Mouse (Mus musculus): Measurements from ENCODE around the gene Cdipt.

Gene Cdipt

DNA sequence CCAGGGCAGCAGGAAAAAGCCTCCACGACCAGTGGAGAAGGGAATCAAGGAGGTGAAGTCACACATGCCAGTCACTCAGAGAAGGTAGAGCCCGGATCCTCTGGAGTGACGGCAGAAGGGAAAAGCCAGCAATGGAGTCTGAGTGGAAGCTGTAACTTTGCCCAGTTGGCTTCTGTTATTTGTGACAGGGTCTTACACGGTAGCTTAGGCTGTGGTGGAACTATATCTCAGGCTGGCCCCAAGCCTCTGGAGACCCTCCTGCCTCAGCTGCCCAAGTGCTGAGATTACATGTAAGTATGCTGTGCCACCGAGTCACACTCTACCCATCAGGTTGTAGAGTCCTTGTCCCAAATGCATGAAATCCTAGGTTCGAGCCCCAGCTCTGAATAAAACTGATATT is 37.7 kb downstream of the Cdipt start:
- DNase-seq (ENCODE audit: low spot score), result no peak

- peak; percentile 56 for DNase-seq (ENCODE audit: low spot score)
Measured at GRCm38 (mm10) chr7:127014320-127014719, 38.6 kb downstream of the Cdipt start, which contains the start of gene Mvp. Mvp (minus strand) TSS chr7:127014621.

- no peak for DNase-seq (ENCODE audit: low spot score)
Measured at GRCm38 (mm10) chr7:127014993-127015392, 39.3 kb downstream of the Cdipt start.

DNA sequence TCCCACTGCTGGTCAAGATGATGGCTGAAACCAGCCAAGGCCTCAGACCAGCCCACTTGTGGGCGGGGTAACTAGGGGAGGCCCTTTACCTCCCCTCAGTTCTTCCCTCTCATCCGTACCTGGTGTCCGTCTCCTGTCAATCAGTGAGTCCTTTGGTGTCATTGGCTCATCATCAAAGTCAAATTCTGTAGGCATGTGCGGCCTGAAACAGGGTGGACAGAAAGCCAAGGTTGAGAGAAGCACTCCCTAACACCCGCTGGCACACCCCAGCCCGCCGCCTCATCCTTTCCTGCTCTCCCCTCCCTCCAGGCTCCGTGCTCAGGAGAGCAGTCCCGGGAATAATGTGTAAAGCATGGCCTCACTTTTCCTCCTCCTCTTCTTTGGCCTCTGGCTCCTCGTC is 40.4 kb downstream of the Cdipt start:
- DNase-seq (ENCODE audit: low spot score), result peak; percentile 23

GRCm38 (mm10) chr7:127016481-127016485 is 40.6 kb downstream of the Cdipt start, which contains the start of gene Pagr1b:
Pagr1b (minus strand) TSS chr7:127016484.
- no peak for DNase-seq (ENCODE audit: low spot score)

GRCm38 (mm10) chr7:127016486-127016938 is 40.8 kb downstream of the Cdipt start:
- DNase-seq (ENCODE audit: low spot score), result no peak

DNA sequence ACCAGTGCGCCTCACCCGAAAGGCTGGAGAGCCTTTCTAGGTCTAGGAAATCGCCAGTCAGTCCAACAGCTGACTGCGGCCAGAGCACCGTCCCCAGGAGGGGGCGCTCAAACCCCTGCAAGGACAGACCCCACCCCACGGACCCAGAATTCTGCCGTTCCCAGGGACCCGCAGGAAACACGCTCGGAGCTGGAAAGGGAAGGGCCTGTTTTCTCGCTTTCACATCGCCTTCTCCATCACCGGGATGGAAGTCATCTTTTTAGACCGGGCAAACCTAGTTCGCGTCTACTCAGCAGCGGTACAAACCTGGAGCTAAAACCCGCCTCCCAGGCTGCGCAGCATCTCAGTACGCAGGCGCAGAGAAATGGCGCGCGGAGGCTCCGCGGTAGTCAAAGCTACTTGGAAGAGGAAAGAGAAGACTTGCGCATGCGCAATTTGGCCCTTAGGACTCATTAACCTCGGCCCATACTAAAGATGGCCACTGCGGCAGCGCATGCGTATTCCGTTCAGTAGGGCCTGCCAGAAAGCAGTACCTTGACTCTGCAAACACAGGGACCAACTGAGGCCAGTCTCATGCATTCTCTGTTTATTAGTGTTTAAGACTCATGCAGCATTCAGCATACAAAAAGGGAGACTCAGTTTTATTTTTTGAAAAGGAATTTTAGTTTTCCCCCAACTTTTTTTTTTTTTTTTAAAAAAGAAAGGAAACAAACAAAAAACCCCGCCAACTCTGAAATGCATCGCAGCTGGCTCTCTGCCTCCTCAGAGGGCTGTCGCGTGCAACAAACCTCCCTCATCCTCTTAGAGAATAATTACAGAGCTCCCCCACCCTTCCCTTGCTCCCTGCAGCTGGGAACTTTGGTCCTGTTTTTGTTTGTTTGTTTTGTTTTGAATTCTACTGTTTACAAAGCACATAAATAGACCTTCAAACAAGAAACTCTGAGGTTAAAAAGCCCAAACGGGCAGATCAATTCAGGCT is 41.5 kb downstream of the Cdipt start, which contains the start of gene Pagr1a:
TSS of gene Pagr1a (minus strand) at position 382 of the 979 bp plus-strand sequence.
- peak; percentile 99 for DNase-seq (ENCODE audit: low spot score)

DNA sequence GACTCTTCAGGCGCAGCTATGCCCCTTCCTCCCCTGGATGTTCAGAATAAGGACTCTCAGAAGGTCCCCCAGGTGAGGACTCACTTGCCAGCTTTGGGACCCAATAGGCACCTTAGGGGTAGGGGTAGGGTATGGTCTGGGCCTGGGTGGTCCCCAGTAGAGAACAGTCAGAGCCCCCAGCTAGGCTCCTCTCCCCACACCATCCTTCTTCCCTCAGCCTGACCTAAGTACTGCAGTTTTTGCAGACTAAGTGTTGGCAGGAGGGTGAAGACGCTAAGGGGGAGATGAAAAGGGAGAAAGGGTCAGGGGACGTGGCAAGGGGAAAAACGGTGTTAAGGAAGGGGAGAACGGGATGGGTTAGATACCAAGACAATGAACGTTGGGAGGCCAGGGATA is 42.2 kb downstream of the Cdipt start:
- DNase-seq (ENCODE audit: low spot score), result no peak

- no peak for DNase-seq (ENCODE audit: low spot score)
Measured at GRCm38 (mm10) chr7:127018416-127019305, 42.9 kb downstream of the Cdipt start.

- DNase-seq (ENCODE audit: low spot score), result no peak
Measured at GRCm38 (mm10) chr7:127019306-127019960, 43.7 kb downstream of the Cdipt start.

- DNase-seq (ENCODE audit: low spot score), result no peak
Measured at GRCm38 (mm10) chr7:127020031-127020430, 44.3 kb downstream of the Cdipt start.

GRCm38 (mm10) chr7:127020491-127020890 is 44.8 kb downstream of the Cdipt start:
- DNase-seq (ENCODE audit: low spot score), result peak; percentile 38

- DNase-seq (ENCODE audit: low spot score), result peak; percentile 65
Measured at GRCm38 (mm10) chr7:127020901-127021562, 45.3 kb downstream of the Cdipt start, which contains the start of the genes Gm42742 and Prrt2. Gm42742 (minus strand) TSS chr7:127021097. Prrt2 (minus strand) TSS chr7:127021211.

DNA sequence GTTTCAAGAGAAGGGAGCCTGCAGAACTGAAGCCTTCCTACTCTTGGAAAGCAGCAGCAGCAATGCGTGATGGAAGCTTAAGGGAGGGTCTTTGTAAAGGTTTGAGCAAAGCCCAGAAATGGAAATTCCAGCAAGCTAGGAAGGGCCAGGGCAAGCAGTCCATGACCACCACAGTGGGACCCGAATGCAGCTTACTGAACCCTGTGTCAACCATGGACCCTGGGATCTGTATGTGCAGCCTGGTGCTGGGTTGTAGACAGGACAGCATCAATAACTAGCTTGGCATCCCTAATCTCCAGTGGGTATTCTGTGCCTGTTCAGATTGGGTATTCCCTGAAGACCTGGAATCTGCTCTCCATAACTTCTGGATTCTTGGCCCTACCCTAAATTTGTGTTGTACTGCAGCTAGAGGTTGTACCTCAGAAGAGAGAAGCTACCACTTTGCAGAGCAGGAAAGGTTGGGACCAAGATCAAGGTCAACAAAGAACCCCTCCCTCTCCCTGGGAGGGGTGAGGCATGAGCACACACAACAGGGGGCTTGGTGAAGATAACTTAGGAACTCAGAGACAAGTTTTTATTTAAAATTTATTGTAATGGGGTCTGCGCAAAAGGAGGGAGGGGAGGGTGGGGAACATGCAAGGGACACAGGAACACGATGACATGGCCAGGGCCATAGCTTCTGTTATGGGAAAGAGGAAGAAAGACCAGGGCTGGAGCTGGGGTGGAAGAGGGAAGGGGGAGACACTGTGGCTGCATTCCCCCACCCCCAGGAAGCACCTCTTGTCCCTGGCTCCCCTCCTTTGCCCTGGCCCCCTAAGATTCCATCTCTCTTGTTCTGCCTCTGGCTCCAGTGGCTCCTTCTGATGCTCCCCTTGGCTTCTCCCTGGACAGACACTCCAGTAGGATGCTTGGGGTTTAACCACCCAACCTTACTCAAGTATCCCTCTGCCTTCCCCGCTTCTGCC is 46.1 kb downstream of the Cdipt start:
- no peak for DNase-seq (ENCODE audit: low spot score)

GRCm38 (mm10) chr7:127022528-127023271 is 47.0 kb downstream of the Cdipt start:
- DNase-seq (ENCODE audit: low spot score), result no peak

DNA sequence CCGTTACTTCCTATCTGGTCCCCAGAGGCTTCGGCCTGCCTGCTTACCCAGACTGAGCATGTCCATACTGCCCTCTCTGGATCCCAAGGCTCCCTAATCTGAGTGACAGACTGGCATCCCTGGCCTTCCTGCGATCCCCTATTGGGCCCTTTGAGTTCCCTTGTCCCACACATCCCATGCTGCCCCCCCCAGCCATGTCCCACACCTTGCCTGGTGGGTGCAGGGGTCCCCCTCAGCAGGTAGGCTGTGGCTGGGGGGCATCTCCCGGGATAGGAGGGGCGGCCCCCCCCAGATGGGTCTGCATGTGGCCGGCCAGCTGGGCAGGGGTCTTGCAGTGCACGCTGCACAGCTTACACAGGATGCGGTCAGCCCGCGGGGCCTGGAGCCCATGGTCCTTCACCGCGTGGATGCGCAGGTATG is 47.6 kb downstream of the Cdipt start:
- peak; percentile 24 for DNase-seq (ENCODE audit: low spot score)

GRCm38 (mm10) chr7:127023896-127024690 is 48.4 kb downstream of the Cdipt start:
- no peak for DNase-seq (ENCODE audit: low spot score)

GRCm38 (mm10) chr7:127024755-127025555 is 49.2 kb downstream of the Cdipt start:
- DNase-seq (ENCODE audit: low spot score), result peak; percentile 84

Data from layer of hippocampus, adult 11-12 months (tissue).